Mouse (Mus musculus) heart, adult 2 months (tissue): ENCODE results near the gene Aak1.

Experiments
- CTCF ChIP-seq: fragments of 200-600 bp; IDR thresholded peaks from 2 replicates; pipeline ENCODE4 v1.8.1; 2022; ENCODE audit warnings: antibody characterized with exemption, mild to moderate bottlenecking, moderate library complexity
- EP300 ChIP-seq: fragments of 200-500 bp; IDR thresholded peaks from 2 replicates; pipeline ENCODE4 v1.6.1; 2011; ENCODE audit warnings: low read depth, low read length, control low read depth; ENCODE audit not compliant: insufficient read depth

- TF ChIP-seq CTCF (peak; percentile 44), EP300 (peak; percentile 92; the same call in 1 of the 2 replicates)
Measured at GRCm38 (mm10) chr6:86832802-86833502, 16.4 kb upstream of the Aak1 start.
